Mouse (Mus musculus) heart, embryonic 10.5 days (tissue): Measurements from ENCODE around the gene Cttn. TPM values are rescaled to one million over a fixed set of nuclear protein-coding genes. Genes with fewer than 3 reads are reported as not detected.

Experiments
- DNase-seq: peaks from one replicate; pipeline ENCODE4 v3.0.0-alpha.2; 2017; ENCODE audit warnings: low spot score
- H3K27ac ChIP-seq: fragments of 300-500 bp; sonication (generic); 2 replicates; pipeline ENCODE4 v1.5.1; 2016; ENCODE audit warnings: mild to moderate bottlenecking
- H3K27me3 ChIP-seq: fragments of 300-500 bp; sonication (generic); 2 replicates; pipeline ENCODE4 v1.6.1; 2016; ENCODE audit warnings: mild to moderate bottlenecking; ENCODE audit not compliant: poor library complexity, insufficient read depth, severe bottlenecking
- H3K36me3 ChIP-seq: fragments of 300-500 bp; sonication (generic); 2 replicates; pipeline ENCODE4 v1.6.1; 2016; ENCODE audit warnings: mild to moderate bottlenecking, moderate library complexity
- H3K4me1 ChIP-seq: fragments of 300-500 bp; sonication (generic); 2 replicates; pipeline ENCODE4 v1.6.1; 2016; ENCODE audit warnings: mild to moderate bottlenecking
- H3K4me3 ChIP-seq: fragments of 300-500 bp; sonication (generic); 2 replicates; pipeline ENCODE4 v1.5.1; 2016; ENCODE audit warnings: mild to moderate bottlenecking, moderate library complexity
- H3K9me3 ChIP-seq: fragments of 300-500 bp; sonication (generic); 2 replicates; pipeline ENCODE4 v1.6.1; 2016; ENCODE audit warnings: mild to moderate bottlenecking, moderate library complexity
- WGBS: fragments of 180-500 bp; shearing (Covaris S2); methylation state at CpG from one replicate; pipeline ENCODE4 v1.1.7; 2016; 5-methylcytosine and 5-hydroxymethylcytosine counted together
- polyA plus RNA-seq: library from polyadenylated mRNA; unstranded; fragments of >200 nt; fragmentation: Nextera tagmentation; extraction: Ambion mirVana; gene quantifications from 2 replicates; pipeline ENCODE4 v1.2.1, GENCODE M21; 2016

Gene Cttn
- 168 and 174 TPM in 2 replicates for polyA plus RNA-seq

GRCm38 (mm10) chr7:144470545-144471059 lies at the start of gene Cttn:
Cttn (minus strand) TSS chr7:144471009.
- peaks cover 39% of the 10 kb centered on the region for H3K4me1 ChIP-seq
- H3K27me3 ChIP-seq, result no peaks in the 10 kb centered on the region
- H3K9me3 ChIP-seq, result no peaks in the 10 kb centered on the region
- DNase-seq, result peak; percentile 93
- H3K27ac ChIP-seq, result peak within 1 kb of the TSS; percentile 92
- peak within 1 kb of the TSS; percentile 88 for H3K4me3 ChIP-seq
- peaks cover 14% of the 10 kb centered on the region for H3K36me3 ChIP-seq
- WGBS, result 1% methylated on average over 30 of the region's 30 CpGs

DNA sequence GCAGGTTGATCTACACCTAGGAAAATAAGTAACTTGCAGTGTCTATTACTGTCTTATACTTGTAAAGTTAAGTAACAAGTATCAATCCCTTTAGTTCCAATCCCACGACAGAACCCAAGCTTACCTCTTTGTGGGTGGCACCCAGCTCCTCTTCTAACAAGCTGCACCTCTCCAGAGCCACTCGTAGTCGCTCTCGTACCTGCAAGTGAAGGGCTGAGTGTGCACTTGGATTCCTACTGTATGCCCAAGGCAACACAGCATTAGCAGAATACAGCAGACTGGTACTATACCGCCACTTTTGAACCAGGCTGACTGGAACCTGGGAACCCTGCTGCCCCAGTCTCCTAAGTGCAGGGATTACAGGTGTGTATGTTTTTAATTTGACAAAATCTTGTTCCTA lies 49.0 kb upstream of the Cttn start:
- Histone ChIP-seq H3K27ac (no peak overlapping the region), H3K4me3 (no peak overlapping the region), H3K36me3 (peaks cover 56% of the 10 kb centered on the region), H3K9me3 (no peaks in the 10 kb centered on the region), H3K4me1 (peaks cover 12% of the 10 kb centered on the region), H3K27me3 (no peaks in the 10 kb centered on the region)
- no peak for DNase-seq
- 94% methylated on average over 5 of the region's 5 CpGs for WGBS

DNA sequence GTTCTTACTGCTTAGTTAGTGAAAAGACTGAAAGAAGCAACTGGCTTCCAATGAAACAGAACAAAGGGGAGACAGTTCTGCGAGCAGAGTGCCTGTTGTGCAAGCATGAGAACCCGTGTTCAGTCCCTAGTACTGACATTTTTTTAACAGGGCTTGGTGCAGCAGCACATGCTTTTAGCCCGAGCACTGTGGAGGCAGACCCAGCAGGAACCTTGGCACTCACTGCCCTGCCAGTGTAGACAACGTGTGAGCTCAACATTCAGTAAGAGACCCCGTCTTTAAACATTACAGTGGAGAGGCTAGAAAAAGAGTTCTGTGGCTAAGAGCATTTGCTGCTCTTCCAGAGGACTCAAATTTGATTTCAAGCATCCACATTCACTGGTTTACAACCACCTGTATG lies 45.9 kb upstream of the Cttn start:
- H3K27me3 ChIP-seq, result no peaks in the 10 kb centered on the region

GRCm38 (mm10) chr7:144509090-144509489 lies 38.3 kb upstream of the Cttn start:
- H3K4me1 ChIP-seq, result no peaks in the 10 kb centered on the region
- no peak overlapping the region for H3K27ac ChIP-seq
- no peak overlapping the region for H3K4me3 ChIP-seq
- DNase-seq, result no peak
- H3K27me3 ChIP-seq, result no peaks in the 10 kb centered on the region
- H3K9me3 ChIP-seq, result no peaks in the 10 kb centered on the region
- WGBS, result 92% methylated on average over 4 of the region's 4 CpGs
- H3K36me3 ChIP-seq, result peaks cover 97% of the 10 kb centered on the region

More for the DNA sequence above, 45.9 kb upstream of the Cttn start:
- H3K4me3 ChIP-seq, result no peak overlapping the region
- no peaks in the 10 kb centered on the region for H3K4me1 ChIP-seq
- DNase-seq, result no peak
- WGBS, result 90% methylated on average over 5 of the region's 5 CpGs
- no peak overlapping the region for H3K27ac ChIP-seq
- H3K9me3 ChIP-seq, result no peaks in the 10 kb centered on the region
- H3K36me3 ChIP-seq, result peaks cover 88% of the 10 kb centered on the region

GRCm38 (mm10) chr7:144506807-144507206 lies 36.0 kb upstream of the Cttn start:
- no peaks in the 10 kb centered on the region for H3K27me3 ChIP-seq
- no peak for DNase-seq
- 83% methylated on average over 1 of the region's 1 CpGs for WGBS
- no peaks in the 10 kb centered on the region for H3K4me1 ChIP-seq
- no peak overlapping the region for H3K4me3 ChIP-seq
- no peaks in the 10 kb centered on the region for H3K9me3 ChIP-seq
- no peak overlapping the region for H3K27ac ChIP-seq
- peaks cover 97% of the 10 kb centered on the region for H3K36me3 ChIP-seq

DNA sequence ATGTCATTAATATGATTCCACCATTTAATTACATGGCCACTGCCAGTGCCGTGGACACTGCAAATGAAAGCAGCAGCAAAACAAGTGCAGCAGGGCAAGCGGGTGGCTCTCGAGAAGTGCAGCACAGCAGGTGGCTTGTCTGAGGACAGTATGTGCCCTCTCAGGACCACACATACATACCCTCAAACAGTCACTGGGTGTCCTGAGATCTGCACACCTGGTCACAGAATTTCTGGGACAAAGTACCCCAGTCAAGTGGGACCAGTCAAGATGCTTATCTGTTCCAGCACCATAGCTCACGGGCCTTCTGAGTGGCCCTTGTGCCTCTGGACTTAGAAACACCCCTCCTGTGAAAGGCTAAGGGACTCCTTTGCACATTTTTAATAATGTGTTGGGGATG lies 33.1 kb upstream of the Cttn start:
- Histone ChIP-seq H3K36me3 (peaks cover 96% of the 10 kb centered on the region), H3K4me3 (no peak overlapping the region), H3K4me1 (peaks cover 5% of the 10 kb centered on the region; the same call in 1 of the 2 replicates), H3K27me3 (no peaks in the 10 kb centered on the region), H3K27ac (no peak overlapping the region), H3K9me3 (no peaks in the 10 kb centered on the region)
- 87% methylated on average over 4 of the region's 4 CpGs for WGBS
- no peak for DNase-seq

DNA sequence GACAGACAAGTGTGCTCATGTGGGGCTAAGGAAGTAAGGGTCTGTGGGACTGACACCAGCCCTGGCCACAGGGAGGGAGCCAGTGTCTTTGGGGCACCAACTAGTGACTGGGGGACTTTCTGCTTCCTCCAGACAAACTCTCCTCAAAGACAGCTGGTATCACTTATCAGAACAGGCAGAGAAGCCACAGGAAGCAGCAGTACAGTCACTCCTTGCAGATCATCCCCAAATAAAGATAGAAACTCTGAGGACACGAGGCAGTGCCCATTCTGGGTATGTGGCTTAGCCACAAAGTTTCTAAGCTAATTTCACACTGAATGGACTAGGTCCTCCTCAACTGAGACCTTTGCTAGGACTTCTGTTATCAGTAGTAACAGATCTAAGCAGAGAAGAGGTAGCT lies 22.1 kb upstream of the Cttn start:
- Histone ChIP-seq H3K36me3 (peaks cover 74% of the 10 kb centered on the region), H3K9me3 (no peaks in the 10 kb centered on the region), H3K4me3 (no peak overlapping the region), H3K27me3 (no peaks in the 10 kb centered on the region), H3K27ac (no peak overlapping the region), H3K4me1 (peaks cover 48% of the 10 kb centered on the region)
- DNase-seq, result no peak
- WGBS, result 40% methylated on average over 1 of the region's 1 CpGs

- H3K4me3 ChIP-seq, result no peak overlapping the region
- no peak for DNase-seq
- H3K27me3 ChIP-seq, result no peaks in the 10 kb centered on the region
- H3K4me1 ChIP-seq, result peaks cover 62% of the 10 kb centered on the region
- H3K36me3 ChIP-seq, result peaks cover 63% of the 10 kb centered on the region
- WGBS, result 45% methylated on average over 8 of the region's 8 CpGs
- no peaks in the 10 kb centered on the region for H3K9me3 ChIP-seq
- H3K27ac ChIP-seq, result peak overlapping the region; percentile 78
Measured at GRCm38 (mm10) chr7:144490201-144490873, 19.5 kb upstream of the Cttn start.

- peaks cover 62% of the 10 kb centered on the region for H3K4me1 ChIP-seq
- H3K27me3 ChIP-seq, result no peaks in the 10 kb centered on the region
- 25% methylated on average over 6 of the region's 6 CpGs for WGBS
- 0 out of 2 replicates have a peak overlapping the region, but pooled peaks have one; percentile 15 for H3K4me3 ChIP-seq
- no peaks in the 10 kb centered on the region for H3K9me3 ChIP-seq
- peaks cover 63% of the 10 kb centered on the region for H3K36me3 ChIP-seq
- peak overlapping the region; percentile 78 for H3K27ac ChIP-seq
- DNase-seq, result peak; percentile 83
Measured at GRCm38 (mm10) chr7:144489067-144489774, 18.4 kb upstream of the Cttn start.

GRCm38 (mm10) chr7:144480314-144480713 lies 9.5 kb upstream of the Cttn start:
- H3K4me1 ChIP-seq, result no peaks in the 10 kb centered on the region
- H3K27ac ChIP-seq, result no peak overlapping the region
- no peaks in the 10 kb centered on the region for H3K9me3 ChIP-seq
- H3K36me3 ChIP-seq, result peaks cover 90% of the 10 kb centered on the region
- H3K4me3 ChIP-seq, result no peak overlapping the region
- DNase-seq, result no peak
- no peaks in the 10 kb centered on the region for H3K27me3 ChIP-seq

DNA sequence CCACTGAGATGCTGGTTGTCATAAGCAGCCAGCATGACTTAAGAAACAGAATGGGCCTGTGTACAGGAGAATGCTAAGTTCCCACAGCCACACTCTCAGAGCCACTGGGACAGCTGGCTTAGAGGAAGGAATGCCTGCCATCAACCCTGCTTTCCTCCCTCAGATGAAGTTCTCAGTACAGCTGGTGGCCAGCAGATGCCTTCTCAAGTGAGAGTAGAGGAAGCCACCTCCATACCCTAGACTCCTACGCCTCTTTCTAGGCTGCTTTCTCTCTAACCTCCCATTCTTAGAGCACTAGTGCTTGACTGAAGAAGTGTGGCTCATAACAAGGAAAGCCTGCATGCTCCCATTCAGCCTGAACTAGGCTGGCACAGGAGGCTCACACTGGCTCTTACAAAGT lies 8.8 kb upstream of the Cttn start:
- DNase-seq, result no peak
- Histone ChIP-seq H3K4me3 (no peak overlapping the region), H3K27ac (no peak overlapping the region), H3K4me1 (no peaks in the 10 kb centered on the region), H3K9me3 (no peaks in the 10 kb centered on the region), H3K27me3 (no peaks in the 10 kb centered on the region), H3K36me3 (peaks cover 83% of the 10 kb centered on the region)
- WGBS, result 92% methylated on average over 1 of the region's 1 CpGs

- Histone ChIP-seq H3K9me3 (no peaks in the 10 kb centered on the region), H3K36me3 (peaks cover 47% of the 10 kb centered on the region), H3K4me3 (no peak overlapping the region), H3K4me1 (peaks cover 21% of the 10 kb centered on the region), H3K27me3 (no peaks in the 10 kb centered on the region), H3K27ac (no peak overlapping the region)
- WGBS, result 89% methylated on average over 3 of the region's 3 CpGs
- DNase-seq, result no peak
Measured at GRCm38 (mm10) chr7:144475741-144476140, 4.9 kb upstream of the Cttn start.

DNA sequence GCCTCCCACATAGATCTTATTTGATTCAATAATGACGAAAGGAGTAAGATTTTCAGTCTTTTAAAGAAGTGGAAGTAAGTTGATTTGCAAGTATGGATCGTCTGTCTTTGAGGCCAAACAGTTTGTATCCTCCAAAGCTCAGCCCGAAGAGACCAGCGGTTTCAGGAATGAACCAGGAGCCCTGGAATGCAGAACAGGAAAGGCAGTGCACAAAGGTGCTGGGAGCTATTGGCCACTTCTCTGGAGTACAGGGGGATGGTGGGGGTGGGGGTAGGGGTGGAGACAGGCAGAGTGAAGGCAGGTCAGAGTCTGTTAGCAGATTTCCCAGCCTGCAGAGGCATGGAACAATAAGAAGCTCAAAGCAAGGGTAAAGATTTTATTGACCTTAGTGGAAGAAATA lies 2.7 kb upstream of the Cttn start:
- Histone ChIP-seq H3K27ac (0 out of 2 replicates have a peak overlapping the region, but pooled peaks have one; percentile 36), H3K4me3 (no peak overlapping the region), H3K9me3 (no peaks in the 10 kb centered on the region), H3K36me3 (peaks cover 26% of the 10 kb centered on the region), H3K27me3 (no peaks in the 10 kb centered on the region), H3K4me1 (peaks cover 37% of the 10 kb centered on the region)
- 56% methylated on average over 4 of the region's 4 CpGs for WGBS
- no peak for DNase-seq
